Mouse (Mus musculus): ENCODE data around the gene Tcf20. TPM values are rescaled to one million over a fixed set of nuclear protein-coding genes. Genes with fewer than 3 reads are reported as not detected.

The Tcf20 gene
- polyA plus RNA-seq, 1 experiment from 2014 or later: 15.2 TPM

DNA sequence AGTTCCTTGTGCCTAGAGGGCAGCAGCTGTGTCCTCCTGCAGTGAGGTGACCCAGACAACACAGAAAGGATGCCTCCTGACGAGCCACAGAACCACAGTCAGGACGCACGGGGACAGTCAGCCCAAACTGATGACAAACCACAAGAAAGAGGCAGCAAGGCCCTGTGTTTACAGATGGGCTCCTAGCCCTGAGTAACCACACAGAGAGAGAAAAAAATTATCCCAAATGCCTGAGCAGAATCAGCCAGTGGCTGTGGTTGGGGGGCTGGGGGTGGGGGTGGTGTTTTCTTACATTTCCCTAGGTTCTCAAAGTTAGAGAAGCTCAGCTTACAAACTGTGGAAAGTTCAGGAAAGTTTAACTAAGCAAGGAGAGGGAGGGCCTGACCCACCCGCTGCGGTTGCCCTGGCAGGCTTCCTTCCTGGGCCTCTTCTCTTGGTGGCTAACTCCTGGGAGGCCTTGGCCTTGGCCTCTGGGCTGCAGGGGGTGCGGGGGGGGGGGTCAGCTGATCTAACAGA lies 18.4 kb downstream of the Tcf20 start:
- peaks cover 47% of the 10 kb centered on the region for H3K4me1 ChIP-seq
- peak; percentile 48; the same call in 1 of the 2 replicates for ATAC-seq (ENCODE audit: insufficient number of reproducible peaks, insufficient read depth, low FRiP score, low TSS enrichment, low read depth)
- peak overlapping the region; percentile 90 for H3K27ac ChIP-seq
- no peaks in the 10 kb centered on the region for H3K27me3 ChIP-seq
- peak overlapping the region; percentile 54; the same call in 1 of the 2 replicates for H3K9ac ChIP-seq
- 6% methylated on average over 6 of the region's 6 CpGs for WGBS
- no peaks in the 10 kb centered on the region for H3K9me3 ChIP-seq
- no peak overlapping the region for H3K4me3 ChIP-seq
- peak overlapping the region; percentile 58 for H3K4me2 ChIP-seq
- no peaks in the 10 kb centered on the region for H3K36me3 ChIP-seq

DNA sequence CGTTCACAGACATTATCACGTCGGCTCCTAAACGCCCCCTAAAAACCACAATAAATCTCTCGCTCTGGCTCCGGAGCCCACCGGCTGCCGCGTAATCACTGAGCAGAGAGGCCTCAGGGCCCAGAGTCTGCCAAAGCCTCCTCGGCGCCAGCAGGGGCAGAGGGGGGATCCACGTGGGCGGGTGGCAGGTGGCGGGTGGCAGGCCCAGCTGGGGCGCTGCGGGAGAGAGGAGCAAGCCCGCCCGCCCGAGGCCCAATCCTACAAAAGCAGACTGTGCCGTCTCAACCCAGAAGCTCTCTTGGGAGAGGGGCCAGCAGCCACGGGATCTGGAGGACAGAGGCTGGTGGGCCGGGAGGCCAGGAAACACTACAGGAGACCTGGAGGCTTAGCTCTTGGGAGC lies 19.2 kb downstream of the Tcf20 start:
- H3K4me3 ChIP-seq: peak overlapping the region; percentile 25
- no peaks in the 10 kb centered on the region for H3K36me3 ChIP-seq
- H3K9ac ChIP-seq: peak overlapping the region; percentile 54
- no peaks in the 10 kb centered on the region for H3K27me3 ChIP-seq
- H3K9me3 ChIP-seq: no peaks in the 10 kb centered on the region
- H3K27ac ChIP-seq: peak overlapping the region; percentile 90
- peaks cover 47% of the 10 kb centered on the region for H3K4me1 ChIP-seq
- ATAC-seq (ENCODE audit: insufficient number of reproducible peaks, insufficient read depth, low FRiP score, low TSS enrichment, low read depth): 0 out of 2 replicates have a peak, but pooled peaks have one; percentile 38
- H3K4me2 ChIP-seq: peak overlapping the region; percentile 58
- WGBS: 1% methylated on average over 22 of the region's 22 CpGs

DNA sequence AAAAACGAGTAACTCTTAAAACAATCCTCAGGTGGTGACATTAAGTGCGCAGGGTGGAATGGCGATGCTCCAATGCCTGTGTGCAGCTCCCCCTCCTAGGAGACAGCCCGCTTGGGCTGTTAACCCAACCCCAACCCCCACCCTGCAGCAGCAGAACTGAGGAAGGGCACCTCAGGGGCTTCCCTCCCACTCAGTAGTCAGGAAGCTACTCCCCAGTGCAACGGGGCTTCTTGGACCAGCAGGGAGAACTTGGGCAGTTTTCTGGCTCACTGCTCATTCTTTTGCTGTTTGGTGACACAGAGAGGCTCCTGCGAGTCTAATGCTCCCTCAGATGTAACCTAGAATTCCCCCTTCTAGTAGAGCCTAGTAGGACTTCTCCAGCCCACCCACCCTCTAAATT lies 19.7 kb downstream of the Tcf20 start:
- H3K9ac ChIP-seq: peak overlapping the region; percentile 54; the same call in 1 of the 2 replicates
- peak overlapping the region; percentile 90 for H3K27ac ChIP-seq
- H3K4me3 ChIP-seq: peak overlapping the region; percentile 25
- WGBS: 23% methylated on average over 6 of the region's 6 CpGs
- H3K4me2 ChIP-seq: peak overlapping the region; percentile 58
- H3K36me3 ChIP-seq: no peaks in the 10 kb centered on the region
- ATAC-seq (ENCODE audit: insufficient number of reproducible peaks, insufficient read depth, low FRiP score, low TSS enrichment, low read depth): 0 out of 2 replicates have a peak, but pooled peaks have one; percentile 3
- H3K4me1 ChIP-seq: peaks cover 50% of the 10 kb centered on the region
- H3K9me3 ChIP-seq: no peaks in the 10 kb centered on the region
- H3K27me3 ChIP-seq: no peaks in the 10 kb centered on the region

DNA sequence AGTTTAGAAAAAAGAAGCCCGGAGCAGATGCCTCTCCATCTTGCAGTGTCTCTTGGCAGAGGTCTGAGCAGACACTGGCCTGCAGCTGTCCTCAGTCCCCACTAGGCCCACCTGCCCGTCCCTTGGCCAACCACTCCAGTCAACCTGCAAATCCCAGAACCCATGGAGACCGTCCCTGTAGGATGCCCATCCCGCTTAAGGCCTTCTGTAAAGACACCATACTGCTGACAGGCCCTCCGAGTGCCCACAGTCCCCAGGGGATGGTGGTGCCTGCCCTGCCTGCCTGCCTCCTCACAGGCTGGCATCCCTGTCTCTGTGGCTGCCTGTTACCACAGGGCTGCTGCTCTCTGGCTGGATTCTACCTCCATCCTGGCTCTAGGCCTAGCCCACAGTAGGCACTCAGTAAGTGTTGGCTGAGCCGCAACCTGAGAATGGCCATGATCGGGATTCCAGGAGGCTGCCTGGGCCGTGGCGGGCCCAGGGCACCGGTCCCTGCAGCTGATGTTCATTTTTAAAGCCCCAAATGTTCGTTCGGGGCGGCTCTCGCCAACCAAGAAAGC lies 23.3 kb downstream of the Tcf20 start:
- no peaks in the 10 kb centered on the region for H3K36me3 ChIP-seq
- no peak for ATAC-seq (ENCODE audit: insufficient number of reproducible peaks, insufficient read depth, low FRiP score, low TSS enrichment, low read depth)
- H3K27ac ChIP-seq: peak overlapping the region; percentile 88
- WGBS: 46% methylated on average over 14 of the region's 14 CpGs
- H3K4me3 ChIP-seq: peak overlapping the region; percentile 66; the same call in 1 of the 2 replicates
- H3K9ac ChIP-seq: 0 out of 2 replicates have a peak overlapping the region, but pooled peaks have one; percentile 40
- H3K4me2 ChIP-seq: peak overlapping the region; percentile 76
- peaks cover 77% of the 10 kb centered on the region for H3K4me1 ChIP-seq
- peaks cover 7% of the 10 kb centered on the region; the same call in 1 of the 2 replicates for H3K27me3 ChIP-seq
- no peaks in the 10 kb centered on the region for H3K9me3 ChIP-seq

DNA sequence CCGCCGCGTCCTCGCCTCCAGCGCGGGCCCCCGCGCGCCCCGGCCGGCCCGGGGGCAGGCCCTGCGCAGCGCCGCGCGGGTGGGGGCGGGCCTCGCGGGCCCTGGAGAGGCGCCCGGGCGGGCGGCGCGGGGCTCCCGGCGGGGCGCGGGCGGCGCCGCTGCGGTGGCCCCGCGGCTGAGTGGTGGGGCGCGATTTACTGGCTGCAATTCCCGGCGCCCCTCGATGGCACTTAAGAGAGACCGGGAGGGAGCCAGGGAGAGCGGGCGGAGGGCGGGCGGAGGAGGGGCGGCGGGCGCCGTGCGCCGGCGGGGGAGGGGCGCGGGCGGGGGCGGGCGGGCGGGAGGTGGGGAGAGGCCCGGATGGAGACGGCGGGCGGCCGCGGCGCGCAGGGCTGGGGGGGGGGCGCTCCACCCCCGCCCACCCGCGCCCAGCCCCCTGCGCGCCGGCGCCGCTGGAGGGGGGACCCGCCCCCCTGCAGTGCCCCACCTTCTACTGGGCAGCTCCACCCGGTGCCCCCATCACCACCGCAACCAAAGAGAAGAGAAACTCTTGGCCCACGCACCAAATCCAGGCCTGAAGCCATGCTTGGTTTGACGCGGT lies 24.0 kb downstream of the Tcf20 start:
- ATAC-seq (ENCODE audit: insufficient number of reproducible peaks, insufficient read depth, low FRiP score, low TSS enrichment, low read depth): peak; percentile 27; the same call in 1 of the 2 replicates
- Histone ChIP-seq H3K9ac (peak overlapping the region; percentile 66; the same call in 1 of the 2 replicates), H3K27ac (peak overlapping the region; percentile 88), H3K36me3 (no peaks in the 10 kb centered on the region), H3K4me1 (peaks cover 77% of the 10 kb centered on the region), H3K27me3 (peaks cover 7% of the 10 kb centered on the region; the same call in 1 of the 2 replicates), H3K4me2 (peak overlapping the region; percentile 76), H3K4me3 (peak overlapping the region; percentile 66), H3K9me3 (no peaks in the 10 kb centered on the region)
- WGBS: under 1% methylated on average over 14 of the region's 82 CpGs

DNA sequence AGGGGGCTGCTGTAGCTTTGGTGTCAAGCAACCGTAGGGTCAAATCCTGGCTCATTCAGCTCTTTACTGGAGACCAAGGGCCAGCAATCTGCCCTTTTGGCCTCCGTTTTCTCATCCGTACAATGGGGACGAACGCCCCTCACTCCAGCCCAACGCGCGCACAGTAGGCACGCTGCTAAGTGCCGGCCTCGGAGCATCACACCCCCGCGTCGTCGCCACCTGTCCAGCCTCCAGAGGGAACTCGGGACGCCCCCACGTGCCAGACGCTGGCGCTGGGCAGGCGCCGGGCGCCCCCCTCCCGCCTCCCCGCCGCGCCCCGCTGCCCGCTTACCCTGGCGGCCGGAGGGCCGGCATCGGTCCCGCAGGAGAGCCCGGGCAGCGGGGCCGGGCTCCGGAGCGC lies 24.6 kb downstream of the Tcf20 start:
- Histone ChIP-seq H3K36me3 (no peaks in the 10 kb centered on the region), H3K27ac (peak overlapping the region; percentile 79), H3K27me3 (peaks cover 7% of the 10 kb centered on the region; the same call in 1 of the 2 replicates), H3K4me2 (peak overlapping the region; percentile 76), H3K4me3 (peak overlapping the region; percentile 66), H3K9me3 (no peaks in the 10 kb centered on the region), H3K9ac (peak overlapping the region; percentile 82), H3K4me1 (peaks cover 77% of the 10 kb centered on the region)
- no peak for ATAC-seq (ENCODE audit: insufficient number of reproducible peaks, insufficient read depth, low FRiP score, low TSS enrichment, low read depth)
- 4% methylated on average over 37 of the region's 39 CpGs for WGBS

DNA sequence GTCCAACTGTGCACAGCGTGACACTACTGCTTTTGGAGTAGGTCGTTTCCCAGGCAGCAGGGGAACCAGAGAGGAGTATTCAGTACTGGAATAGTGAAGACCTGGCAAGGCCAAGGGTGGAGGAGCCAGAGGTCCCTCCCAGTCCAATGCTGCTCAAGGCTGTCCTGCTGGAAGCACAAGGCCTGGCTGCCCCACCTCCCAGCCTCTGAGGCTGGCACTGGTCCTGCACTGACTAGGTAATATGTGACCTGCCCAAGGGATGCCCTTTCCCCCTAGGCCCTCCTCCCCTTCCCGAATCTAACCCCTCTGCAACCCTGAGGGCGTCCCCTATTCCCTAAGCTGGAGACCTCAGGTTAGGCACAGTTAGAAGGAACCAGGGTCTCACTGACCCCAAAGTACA lies 25.1 kb downstream of the Tcf20 start:
- peaks cover 77% of the 10 kb centered on the region for H3K4me1 ChIP-seq
- H3K36me3 ChIP-seq: no peaks in the 10 kb centered on the region
- no peak for ATAC-seq (ENCODE audit: insufficient number of reproducible peaks, insufficient read depth, low FRiP score, low TSS enrichment, low read depth)
- peaks cover 7% of the 10 kb centered on the region; the same call in 1 of the 2 replicates for H3K27me3 ChIP-seq
- peak overlapping the region; percentile 82 for H3K9ac ChIP-seq
- H3K4me2 ChIP-seq: peak overlapping the region; percentile 76
- 29% methylated on average over 4 of the region's 4 CpGs for WGBS
- peak overlapping the region; percentile 66 for H3K4me3 ChIP-seq
- H3K27ac ChIP-seq: peak overlapping the region; percentile 48
- H3K9me3 ChIP-seq: no peaks in the 10 kb centered on the region

DNA sequence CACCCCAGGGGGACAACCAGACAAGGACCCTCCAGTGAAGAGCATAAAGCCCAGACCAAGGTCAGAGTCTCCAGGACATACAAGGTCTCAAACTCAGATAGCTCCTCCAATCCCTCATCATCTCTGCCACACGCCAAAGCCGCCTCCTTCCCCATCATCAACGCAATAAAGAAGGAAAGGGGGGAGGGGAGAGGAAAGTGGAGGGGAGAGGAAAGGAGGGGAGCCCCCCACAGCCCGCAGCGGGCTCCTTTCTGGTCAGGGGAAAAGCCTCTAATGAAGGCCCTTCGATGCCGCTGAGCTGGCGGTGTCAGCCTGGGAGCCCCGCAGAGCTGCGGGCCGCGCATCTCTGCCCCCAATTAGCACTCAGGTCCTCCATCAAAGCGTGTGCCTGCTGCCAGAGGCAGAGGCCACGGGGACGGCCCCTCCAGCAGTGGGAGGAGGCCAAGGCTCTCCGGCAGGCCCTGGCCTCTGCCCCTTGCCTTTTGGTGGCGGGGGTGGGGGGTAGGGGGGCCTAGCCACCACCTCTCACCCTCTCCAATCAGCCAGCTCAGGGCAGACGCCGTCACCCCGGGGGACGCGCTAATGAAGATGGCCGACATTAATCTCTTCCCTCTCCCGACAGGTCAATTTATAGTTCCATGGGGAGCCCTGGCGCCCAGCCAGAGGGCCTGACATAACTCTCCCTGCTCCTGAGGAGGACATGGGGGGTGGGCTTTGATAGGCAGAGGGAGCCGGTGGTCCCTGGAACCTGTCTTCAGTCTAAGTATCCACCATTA lies 26.7 kb downstream of the Tcf20 start:
- no peaks in the 10 kb centered on the region for H3K36me3 ChIP-seq
- H3K27ac ChIP-seq: no peak overlapping the region
- H3K4me3 ChIP-seq: peak overlapping the region; percentile 66
- ATAC-seq (ENCODE audit: insufficient number of reproducible peaks, insufficient read depth, low FRiP score, low TSS enrichment, low read depth): no peak
- 2% methylated on average over 26 of the region's 26 CpGs for WGBS
- peak overlapping the region; percentile 76 for H3K4me2 ChIP-seq
- peak overlapping the region; percentile 64 for H3K9ac ChIP-seq
- H3K27me3 ChIP-seq: peaks cover 7% of the 10 kb centered on the region; the same call in 1 of the 2 replicates
- H3K4me1 ChIP-seq: peaks cover 81% of the 10 kb centered on the region
- no peaks in the 10 kb centered on the region for H3K9me3 ChIP-seq

DNA sequence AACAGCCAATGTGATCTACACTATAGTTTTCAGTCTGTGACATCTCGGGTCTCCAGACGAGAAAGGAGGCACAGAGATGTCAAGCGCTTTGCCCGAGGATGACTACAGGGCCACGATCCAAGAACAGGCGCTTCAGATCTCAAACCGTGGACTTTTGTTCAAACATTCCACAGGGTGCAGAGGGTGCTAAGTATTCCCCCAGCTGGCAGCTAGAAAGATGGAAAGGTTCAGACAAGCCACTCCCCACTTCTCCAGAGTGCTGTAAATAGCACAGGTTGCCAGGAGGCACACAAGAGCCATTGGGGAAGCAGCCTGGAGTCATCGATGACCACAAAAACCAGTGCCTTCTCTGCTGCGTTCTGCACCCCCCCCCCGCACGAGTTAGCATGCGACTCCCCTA lies 28.5 kb downstream of the Tcf20 start:
- Histone ChIP-seq H3K4me1 (peaks cover 86% of the 10 kb centered on the region), H3K27ac (no peak overlapping the region), H3K27me3 (peaks cover 14% of the 10 kb centered on the region), H3K36me3 (peaks cover 5% of the 10 kb centered on the region; the same call in 1 of the 2 replicates), H3K9me3 (no peaks in the 10 kb centered on the region), H3K9ac (no peak overlapping the region), H3K4me3 (no peak overlapping the region), H3K4me2 (peak overlapping the region; percentile 57)
- ATAC-seq (ENCODE audit: insufficient number of reproducible peaks, insufficient read depth, low FRiP score, low TSS enrichment, low read depth): no peak
- WGBS: 58% methylated on average over 12 of the region's 12 CpGs

DNA sequence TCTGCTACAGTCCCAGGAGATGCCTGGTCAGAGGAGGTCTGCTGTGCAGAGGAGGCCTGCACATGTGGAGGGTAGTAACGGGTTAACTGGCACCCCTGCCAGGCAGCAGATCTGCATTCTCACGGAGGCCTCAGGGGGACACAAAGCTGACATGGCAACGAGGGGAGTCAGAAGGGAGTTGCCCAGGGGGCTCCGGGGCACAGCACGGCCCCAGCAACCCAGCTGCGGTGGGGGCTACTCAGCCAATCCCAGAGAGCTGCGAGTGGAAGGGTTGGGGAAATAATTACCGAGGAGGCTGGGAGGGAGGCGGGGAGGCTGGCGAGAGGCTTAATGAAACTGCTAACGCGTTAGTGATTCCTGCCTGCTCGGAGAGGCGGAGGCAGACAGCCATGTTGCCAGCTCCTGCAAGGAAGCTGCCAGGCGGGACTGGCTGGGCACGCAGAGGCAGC lies 29.4 kb downstream of the Tcf20 start:
- peak overlapping the region; percentile 59 for H3K9ac ChIP-seq
- peak overlapping the region; percentile 64; the same call in 1 of the 2 replicates for H3K27ac ChIP-seq
- H3K36me3 ChIP-seq: peaks cover 9% of the 10 kb centered on the region; the same call in 1 of the 2 replicates
- H3K4me1 ChIP-seq: peaks cover 93% of the 10 kb centered on the region
- peak overlapping the region; percentile 57 for H3K4me2 ChIP-seq
- ATAC-seq (ENCODE audit: insufficient number of reproducible peaks, insufficient read depth, low FRiP score, low TSS enrichment, low read depth): no peak
- H3K4me3 ChIP-seq: peak overlapping the region; percentile 23
- WGBS: 5% methylated on average over 16 of the region's 16 CpGs
- H3K9me3 ChIP-seq: no peaks in the 10 kb centered on the region
- H3K27me3 ChIP-seq: peaks cover 20% of the 10 kb centered on the region

DNA sequence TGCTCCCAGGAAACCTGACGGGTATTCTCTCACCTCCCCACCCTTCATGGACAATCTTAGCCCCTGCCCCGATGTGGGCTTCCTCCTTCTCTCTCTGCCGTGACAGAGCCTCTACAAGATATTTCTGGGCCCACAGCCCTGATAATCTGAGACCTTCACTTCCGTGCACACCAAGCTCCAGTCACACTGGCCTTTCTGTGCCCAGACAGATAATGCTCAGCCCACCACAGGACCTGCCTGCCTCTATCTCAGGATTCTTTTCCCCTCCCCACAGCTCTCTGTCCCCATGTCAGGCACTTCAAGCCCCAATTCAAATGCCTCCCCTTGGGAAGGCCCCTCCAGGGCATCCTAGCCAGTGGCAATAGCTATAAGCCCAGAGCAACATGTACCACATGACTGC lies 31.0 kb downstream of the Tcf20 start:
- Histone ChIP-seq H3K4me1 (peaks cover 94% of the 10 kb centered on the region), H3K4me3 (no peak overlapping the region), H3K9me3 (no peaks in the 10 kb centered on the region), H3K27me3 (peaks cover 27% of the 10 kb centered on the region), H3K4me2 (no peak overlapping the region), H3K9ac (no peak overlapping the region), H3K36me3 (peaks cover 11% of the 10 kb centered on the region; the same call in 1 of the 2 replicates), H3K27ac (no peak overlapping the region)
- 60% methylated on average over 4 of the region's 4 CpGs for WGBS
- no peak for ATAC-seq (ENCODE audit: insufficient number of reproducible peaks, insufficient read depth, low FRiP score, low TSS enrichment, low read depth)

Data from embryonic facial prominence, embryonic 13.5 days (tissue).